Comparison of ENCODE assay signal across 9 mouse cellular contexts in genomic region chr2:120478600-120478999, GRCm38 (mm10). TPM values are rescaled to one million over a fixed set of nuclear protein-coding genes. Genes with fewer than 3 reads are reported as not detected.
A peak's percentile ranks its signal among the peaks of the same experiment; 100 is the strongest.
DNase-seq lines count a peak whose midpoint lies in the region; TF ChIP-seq lines count a peak whose summit lies in the region.
"Had no signal": no experiment of that assay in that cellular context is flagged by ENCODE, and none has a peak within 500 bp of the region (broad histone marks: within the 10 kb centered on the region; RNA-seq: fewer than 3 reads in every experiment).

No protein-coding gene starts in this region.

- DNase-seq in CD4-positive, CD25-positive, alpha-beta regulatory T cell, adult 2 months (ENCODE audit: low read depth, low spot score), result peak; percentile 87
- DNase-seq in MN1 (ENCODE audit: low spot score), result peak; percentile 51
- peak; percentile 59 for DNase-seq in cerebellum, adult 9-10 months
- DNase-seq in gastrocnemius, postnatal 25 days, result peak; percentile 42
- DNase-seq in kidney, postnatal 25 days, result peak; percentile 82 to 92
- peak; percentile 59 for DNase-seq in lung, adult 2 months
- peak; percentile 76 to 82 for DNase-seq in right cerebral cortex, postnatal 10 days (ENCODE audit: low spot score in 2 of 2)
- peak; percentile 43 for DNase-seq in yolk sac, embryonic 10.5 days (ENCODE audit: low spot score)

- 55% methylated on average over 3 of the region's 3 CpGs for WGBS in lung, adult 2 months

- no peak overlapping the region for H3K4me3 ChIP-seq in lung, adult 2 months (replicated peaks; ENCODE audit: extremely low read depth, low read depth, low read length)
- H3K4me3 ChIP-seq: megakaryocyte, embryonic 14.5 days had no signal

- TF ChIP-seq POLR2A in lung, adult 2 months (IDR thresholded peaks at IDR 0.05; ENCODE audit: borderline replicate concordance, extremely low read depth, low read depth, low read length), result no peak

- TF ChIP-seq CTCF in lung, adult 2 months (IDR thresholded peaks at IDR 0.05; ENCODE audit: insufficient read depth, low read length), result peak; percentile 68

- H3K4me1 ChIP-seq in lung, adult 2 months (ENCODE audit: control insufficient read depth, insufficient read depth, low read length), result no peaks in the 10 kb centered on the region

RNA-seq across cellular contexts. Expression of gene Capn3, which starts 22.8 kb away (rescaled TPM):
- total RNA-seq in gastrocnemius, postnatal 25 days (2021), result 100 to 1,000 TPM; 106 to 129 TPM
- polyA plus RNA-seq in lung, adult 2 months (2012; rRNA removed), result 0.54 and 3.5 TPM in 2 replicates
